Mouse (Mus musculus): Measurements from ENCODE around the gene Copa. TPM values are rescaled to one million over a fixed set of nuclear protein-coding genes. Genes with fewer than 3 reads are reported as not detected.

The Copa gene
- total RNA-seq, 1 experiment from 2014 or later: 161 TPM

- no peak for DNase-seq
These were observed 643 bp downstream of the Copa start for GRCm38 (mm10) chr1:172082899-172083445.

- DNase-seq: no peak
These were observed 11.2 kb downstream of the Copa start for GRCm38 (mm10) chr1:172093522-172093921.

- DNase-seq: no peak
These were observed 12.0 kb downstream of the Copa start for GRCm38 (mm10) chr1:172094295-172094694.

- DNase-seq: no peak
These were observed 12.9 kb downstream of the Copa start for GRCm38 (mm10) chr1:172095202-172095601.

- DNase-seq: peak; percentile 61
These were observed 17.1 kb downstream of the Copa start for GRCm38 (mm10) chr1:172099325-172100033.

- DNase-seq: no peak
These were observed 21.3 kb downstream of the Copa start for GRCm38 (mm10) chr1:172103619-172104018.

GRCm38 (mm10) chr1:172105101-172105500 lies 22.8 kb downstream of the Copa start:
- no peak for DNase-seq

- no peak for DNase-seq
These were observed 25.6 kb downstream of the Copa start for GRCm38 (mm10) chr1:172107777-172108477.

GRCm38 (mm10) chr1:172116948-172117347 lies 34.6 kb downstream of the Copa start:
- DNase-seq: no peak

- no peak for DNase-seq
These were observed 36.8 kb downstream of the Copa start for GRCm38 (mm10) chr1:172119100-172119499.

- DNase-seq: peak; percentile 61
These were observed 37.4 kb downstream of the Copa start for GRCm38 (mm10) chr1:172119720-172120119.

- no peak for DNase-seq
These were observed 40.3 kb downstream of the Copa start for GRCm38 (mm10) chr1:172122671-172123070.

GRCm38 (mm10) chr1:172124572-172124971 lies 42.2 kb downstream of the Copa start:
- DNase-seq: no peak

- peak; percentile 91 for DNase-seq
These were observed 44.3 kb downstream of the Copa start, which contains the start of gene Pex19 for GRCm38 (mm10) chr1:172126376-172127347. Gene Pex19, plus strand, starts transcription at chr1:172126755.

GRCm38 (mm10) chr1:172127487-172127886 lies 45.2 kb downstream of the Copa start:
- DNase-seq: peak; percentile 68

- no peak for DNase-seq
These were observed 46.2 kb downstream of the Copa start for GRCm38 (mm10) chr1:172128563-172128962.

- peak; percentile 33 for DNase-seq
These were observed 46.8 kb downstream of the Copa start for GRCm38 (mm10) chr1:172129108-172129507.

- no peak for DNase-seq
These were observed 47.5 kb downstream of the Copa start for GRCm38 (mm10) chr1:172129780-172130179.

- DNase-seq: peak; percentile 29
These were observed 50.0 kb downstream of the Copa start for GRCm38 (mm10) chr1:172132319-172132718.

- DNase-seq: peak; percentile 3
These were observed 51.2 kb downstream of the Copa start for GRCm38 (mm10) chr1:172133535-172133934.

GRCm38 (mm10) chr1:172134072-172134471 lies 51.7 kb downstream of the Copa start:
- DNase-seq: peak; percentile 1

GRCm38 (mm10) chr1:172140160-172140559 lies 57.8 kb downstream of the Copa start:
- DNase-seq: peak; percentile 2
